Mouse (Mus musculus) liver, adult 10 weeks (tissue): Measurements from ENCODE around the gene Igf2. TPM values are rescaled to one million over a fixed set of nuclear protein-coding genes. Genes with fewer than 3 reads are reported as not detected.

ENCODE experiments used
- polyA plus RNA-seq: library from polyadenylated mRNA; stranded (reverse); fragments of 350-450 nt; fragmentation: Illumina TruSeq; extraction: RNeasy Lipid Tissue Mini Kit (QIAGEN cat#74804); gene quantifications from one replicate; pipeline ENCODE4 v1.2.3, GENCODE M21; 2014; ENCODE audit warnings: low read depth, low replicate concordance

Gene Igf2
- 0.19 TPM for polyA plus RNA-seq

GRCm38 (mm10) chr7:142666659-142667058, at the start of gene Igf2:
Igf2 (minus strand) TSS chr7:142666816.

GRCm38 (mm10) chr7:142669751-142670625, 3.4 kb upstream of the Igf2 start, which contains the start of gene Gm49394:
Gm49394 (minus strand) TSS chr7:142669942.

Other genes with a start within 250 kb of the Igf2 start
- not detected for gene Syt8, start 232.0 kb downstream of the Igf2 start, polyA plus RNA-seq
- not detected for gene Tnni2, start 225.0 kb downstream of the Igf2 start, polyA plus RNA-seq
- 0.87 TPM for gene Lsp1, start 206.0 kb downstream of the Igf2 start, polyA plus RNA-seq
- not detected for gene Tnnt3, start 168.0 kb downstream of the Igf2 start, polyA plus RNA-seq
- gene Mrpl23, start 134.1 kb downstream of the Igf2 start, polyA plus RNA-seq, result 6.3 TPM
- not detected for gene Gm49394, start 3.1 kb upstream of the Igf2 start, polyA plus RNA-seq
- not detected for gene Ins2, start 76.6 kb upstream of the Igf2 start, polyA plus RNA-seq